Mouse (Mus musculus): ENCODE measurements around the gene Dcxr. TPM values are rescaled to one million over a fixed set of nuclear protein-coding genes. Genes with fewer than 3 reads are reported as not detected.
A peak's percentile ranks its signal among the peaks of the same experiment; 100 is the strongest.
"Not testable (repeated sequence)": the region's sequence is repeated elsewhere in the genome, so short reads cannot be mapped to it uniquely, and the experiment has no call there.

The Dcxr gene
- 7.7 and 11.9 TPM in 2 replicates for polyA plus RNA-seq (2014; fragmentation: Nextera tagmentation; extraction: Ambion mirVana)

GRCm38 (mm10) chr11:120727169-120727527, at the start of gene Dcxr:
TSS of gene Dcxr (minus strand) at chr11:120727281.
- WGBS: 1% methylated on average over 14 of the region's 14 CpGs
- H3K27ac ChIP-seq (replicated peaks in 1 of 2; ENCODE audit: control insufficient read depth in 1 of 2, insufficient read depth in 1 of 2, low read depth in 2 of 2, low read length in 2 of 2): no peak within 1 kb of the TSS
- H3K9me3 ChIP-seq (ENCODE audit: control insufficient read depth, low read length): no peaks in the 10 kb centered on the region
- peaks cover 0 to 5% of the 10 kb centered on the region in 2 experiments; a peak in 2 of 4 replicates for H3K4me1 ChIP-seq (ENCODE audit: control insufficient read depth in 2 of 2, insufficient read depth in 2 of 2, low read length in 2 of 2)
- peak within 1 kb of the TSS; percentile 78 for H3K4me2 ChIP-seq (ENCODE audit: low read length)
- peak within 1 kb of the TSS; percentile 36 for H3K9ac ChIP-seq (ENCODE audit: low read length)
- peaks cover 38% of the 10 kb centered on the region for H3K27me3 ChIP-seq (ENCODE audit: control insufficient read depth, insufficient read depth, low read length)
- H3K36me3 ChIP-seq (ENCODE audit: control insufficient read depth, insufficient read depth, low read length): no peaks in the 10 kb centered on the region
- peak; percentile 79 for ATAC-seq (ENCODE audit: insufficient number of reproducible peaks, insufficient read depth, low FRiP score, low read depth)
- peak within 1 kb of the TSS; percentile 52 to 59 for H3K4me3 ChIP-seq (ENCODE audit: control insufficient read depth in 1 of 2, insufficient read depth in 1 of 2, low read depth in 1 of 2, low read length in 2 of 2)

DNA sequence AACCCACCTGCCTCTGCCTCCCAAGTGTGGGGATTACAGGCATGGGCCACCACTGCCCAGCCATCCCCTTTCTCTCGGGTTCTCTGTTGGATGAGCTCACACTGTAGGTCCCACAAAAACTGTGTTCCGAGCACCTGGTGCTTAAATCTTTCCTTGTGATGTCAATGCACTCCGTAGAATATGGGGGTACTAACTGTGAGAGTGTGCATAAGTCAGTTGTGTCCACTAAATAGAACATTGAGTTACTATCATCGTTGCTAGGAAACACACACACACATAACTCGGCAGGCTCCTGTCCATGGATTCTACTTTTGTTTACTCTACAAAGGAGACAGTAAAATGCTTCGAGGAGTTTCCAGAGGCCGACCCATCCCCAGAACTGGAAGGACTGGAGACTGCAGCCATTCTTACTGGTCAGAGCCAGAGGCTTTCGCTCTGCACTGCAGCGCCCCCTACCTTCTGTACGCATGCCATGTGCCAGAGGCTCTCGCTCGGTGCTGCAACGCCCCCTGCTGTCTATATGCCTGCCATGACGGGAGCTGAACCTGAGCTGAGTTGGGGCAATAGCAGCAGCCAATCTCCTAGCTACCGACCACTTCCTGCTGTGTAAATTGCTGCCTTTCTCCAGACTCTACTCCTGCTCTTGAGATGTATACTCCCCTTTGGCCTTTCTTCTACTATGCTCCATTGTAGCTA, 48.8 kb upstream of the Dcxr start:
- no peaks in the 10 kb centered on the region for H3K27me3 ChIP-seq (ENCODE audit: control insufficient read depth, insufficient read depth, low read length)
- 27% methylated on average over 15 of the region's 15 CpGs for WGBS
- H3K4me2 ChIP-seq (ENCODE audit: low read length): no peak overlapping the region
- no peak overlapping the region for H3K27ac ChIP-seq (replicated peaks in 1 of 2; ENCODE audit: control insufficient read depth in 1 of 2, insufficient read depth in 1 of 2, low read depth in 2 of 2, low read length in 2 of 2)
- no peak overlapping the region for H3K4me3 ChIP-seq (ENCODE audit: control insufficient read depth in 1 of 2, insufficient read depth in 1 of 2, low read depth in 1 of 2, low read length in 2 of 2)
- peaks cover 6% of the 10 kb centered on the region for H3K36me3 ChIP-seq (ENCODE audit: control insufficient read depth, insufficient read depth, low read length)
- ATAC-seq (ENCODE audit: insufficient number of reproducible peaks, insufficient read depth, low FRiP score, low read depth): peak; percentile 48; the same call in 1 of the 2 replicates
- H3K9me3 ChIP-seq (ENCODE audit: control insufficient read depth, low read length): no peaks in the 10 kb centered on the region
- H3K4me1 ChIP-seq (ENCODE audit: control insufficient read depth in 2 of 2, insufficient read depth in 2 of 2, low read length in 2 of 2): no peaks in the 10 kb centered on the region
- no peak overlapping the region for H3K9ac ChIP-seq (ENCODE audit: low read length)

- H3K27me3 ChIP-seq (ENCODE audit: control insufficient read depth, insufficient read depth, low read length): no peaks in the 10 kb centered on the region
- 84% methylated on average over 7 of the region's 7 CpGs for WGBS
- no peak overlapping the region for H3K9ac ChIP-seq (ENCODE audit: low read length)
- H3K9me3 ChIP-seq (ENCODE audit: control insufficient read depth, low read length): no peaks in the 10 kb centered on the region
- no peak overlapping the region for H3K27ac ChIP-seq (replicated peaks in 1 of 2; ENCODE audit: control insufficient read depth in 1 of 2, insufficient read depth in 1 of 2, low read depth in 2 of 2, low read length in 2 of 2)
- H3K36me3 ChIP-seq (ENCODE audit: control insufficient read depth, insufficient read depth, low read length): no peaks in the 10 kb centered on the region
- H3K4me1 ChIP-seq (ENCODE audit: control insufficient read depth in 2 of 2, insufficient read depth in 2 of 2, low read length in 2 of 2): no peaks in the 10 kb centered on the region
- no peak for ATAC-seq (ENCODE audit: insufficient number of reproducible peaks, insufficient read depth, low FRiP score, low read depth)
- H3K4me2 ChIP-seq (ENCODE audit: low read length): no peak overlapping the region
- H3K4me3 ChIP-seq (ENCODE audit: control insufficient read depth in 1 of 2, insufficient read depth in 1 of 2, low read depth in 1 of 2, low read length in 2 of 2): no peak overlapping the region
These were observed 46.5 kb upstream of the Dcxr start for GRCm38 (mm10) chr11:120773463-120774190.

DNA sequence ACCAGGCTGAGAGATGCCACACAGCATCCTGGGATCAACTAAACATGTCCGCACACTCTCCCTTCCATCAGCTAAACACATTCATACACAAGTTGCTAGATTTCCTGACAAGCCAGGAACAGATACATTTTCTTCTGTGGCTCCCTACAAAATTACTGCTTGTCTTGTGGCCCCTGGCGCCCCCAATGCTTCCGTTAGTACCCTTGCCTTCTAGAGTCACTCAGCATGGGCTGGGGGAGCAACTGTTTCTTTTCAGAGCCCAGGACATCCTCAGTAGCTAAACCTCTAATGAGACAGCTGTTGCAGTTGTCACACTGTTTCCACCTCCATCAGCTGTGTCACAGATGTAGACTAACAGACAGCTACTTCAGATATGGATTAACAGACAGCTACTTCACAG, 45.7 kb upstream of the Dcxr start:
- H3K27ac ChIP-seq (replicated peaks in 1 of 2; ENCODE audit: control insufficient read depth in 1 of 2, insufficient read depth in 1 of 2, low read depth in 2 of 2, low read length in 2 of 2): no peak overlapping the region

GRCm38 (mm10) chr11:120768206-120768605, 41.1 kb upstream of the Dcxr start:
- no peaks in the 10 kb centered on the region for H3K4me1 ChIP-seq (ENCODE audit: control insufficient read depth in 2 of 2, insufficient read depth in 2 of 2, low read length in 2 of 2)
- H3K4me3 ChIP-seq (ENCODE audit: control insufficient read depth in 1 of 2, insufficient read depth in 1 of 2, low read depth in 1 of 2, low read length in 2 of 2): no peak overlapping the region
- WGBS: 56% methylated on average over 1 of the region's 1 CpGs
- H3K27ac ChIP-seq (replicated peaks in 1 of 2; ENCODE audit: control insufficient read depth in 1 of 2, insufficient read depth in 1 of 2, low read depth in 2 of 2, low read length in 2 of 2): no peak overlapping the region
- no peaks in the 10 kb centered on the region for H3K36me3 ChIP-seq (ENCODE audit: control insufficient read depth, insufficient read depth, low read length)
- no peaks in the 10 kb centered on the region for H3K9me3 ChIP-seq (ENCODE audit: control insufficient read depth, low read length)
- ATAC-seq (ENCODE audit: insufficient number of reproducible peaks, insufficient read depth, low FRiP score, low read depth): no peak
- H3K9ac ChIP-seq (ENCODE audit: low read length): no peak overlapping the region
- H3K4me2 ChIP-seq (ENCODE audit: low read length): no peak overlapping the region
- H3K27me3 ChIP-seq (ENCODE audit: control insufficient read depth, insufficient read depth, low read length): peaks cover 11% of the 10 kb centered on the region; the same call in 1 of the 2 replicates

More for the DNA sequence above, 45.7 kb upstream of the Dcxr start:
- H3K9me3 ChIP-seq (ENCODE audit: control insufficient read depth, low read length): no peaks in the 10 kb centered on the region
- no peak overlapping the region for H3K9ac ChIP-seq (ENCODE audit: low read length)
- 55% methylated on average over 3 of the region's 3 CpGs for WGBS
- H3K4me2 ChIP-seq (ENCODE audit: low read length): no peak overlapping the region
- ATAC-seq (ENCODE audit: insufficient number of reproducible peaks, insufficient read depth, low FRiP score, low read depth): no peak
- H3K4me1 ChIP-seq (ENCODE audit: control insufficient read depth in 2 of 2, insufficient read depth in 2 of 2, low read length in 2 of 2): no peaks in the 10 kb centered on the region
- no peaks in the 10 kb centered on the region for H3K36me3 ChIP-seq (ENCODE audit: control insufficient read depth, insufficient read depth, low read length)
- H3K27me3 ChIP-seq (ENCODE audit: control insufficient read depth, insufficient read depth, low read length): no peaks in the 10 kb centered on the region
- H3K4me3 ChIP-seq (ENCODE audit: control insufficient read depth in 1 of 2, insufficient read depth in 1 of 2, low read depth in 1 of 2, low read length in 2 of 2): no peak overlapping the region

DNA sequence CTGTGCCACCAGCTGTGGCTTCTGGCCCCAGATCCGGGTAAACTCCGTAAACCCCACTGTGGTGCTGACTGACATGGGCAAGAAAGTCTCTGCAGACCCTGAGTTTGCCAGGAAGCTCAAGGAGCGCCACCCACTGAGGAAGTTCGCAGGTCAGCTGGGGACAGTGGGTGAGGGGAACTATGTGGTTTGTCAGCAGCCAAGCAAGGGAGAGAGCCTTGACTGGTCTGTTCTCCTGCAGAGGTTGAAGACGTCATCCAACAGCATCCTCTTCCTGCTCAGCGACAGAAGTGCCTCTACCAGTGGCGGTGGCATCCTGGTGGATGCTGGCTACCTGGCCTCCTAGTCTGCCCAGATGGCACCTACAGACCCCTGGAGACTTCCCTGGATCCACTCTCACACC, 39.9 kb upstream of the Dcxr start:
- H3K36me3 ChIP-seq (ENCODE audit: control insufficient read depth, insufficient read depth, low read length); H3K4me1 ChIP-seq (ENCODE audit: control insufficient read depth in 2 of 2, insufficient read depth in 2 of 2, low read length in 2 of 2); H3K9me3 ChIP-seq (ENCODE audit: control insufficient read depth, low read length); H3K27ac ChIP-seq (replicated peaks in 1 of 2; ENCODE audit: control insufficient read depth in 1 of 2, insufficient read depth in 1 of 2, low read depth in 2 of 2, low read length in 2 of 2); ATAC-seq (ENCODE audit: insufficient number of reproducible peaks, insufficient read depth, low FRiP score, low read depth); H3K4me3 ChIP-seq (ENCODE audit: control insufficient read depth in 1 of 2, insufficient read depth in 1 of 2, low read depth in 1 of 2, low read length in 2 of 2); H3K9ac ChIP-seq (ENCODE audit: low read length); H3K4me2 ChIP-seq (ENCODE audit: low read length): not testable (repeated sequence)
- 43% methylated on average over 4 of the region's 7 CpGs for WGBS
- H3K27me3 ChIP-seq (ENCODE audit: control insufficient read depth, insufficient read depth, low read length): peaks cover 16% of the 10 kb centered on the region; the same call in 1 of the 2 replicates

DNA sequence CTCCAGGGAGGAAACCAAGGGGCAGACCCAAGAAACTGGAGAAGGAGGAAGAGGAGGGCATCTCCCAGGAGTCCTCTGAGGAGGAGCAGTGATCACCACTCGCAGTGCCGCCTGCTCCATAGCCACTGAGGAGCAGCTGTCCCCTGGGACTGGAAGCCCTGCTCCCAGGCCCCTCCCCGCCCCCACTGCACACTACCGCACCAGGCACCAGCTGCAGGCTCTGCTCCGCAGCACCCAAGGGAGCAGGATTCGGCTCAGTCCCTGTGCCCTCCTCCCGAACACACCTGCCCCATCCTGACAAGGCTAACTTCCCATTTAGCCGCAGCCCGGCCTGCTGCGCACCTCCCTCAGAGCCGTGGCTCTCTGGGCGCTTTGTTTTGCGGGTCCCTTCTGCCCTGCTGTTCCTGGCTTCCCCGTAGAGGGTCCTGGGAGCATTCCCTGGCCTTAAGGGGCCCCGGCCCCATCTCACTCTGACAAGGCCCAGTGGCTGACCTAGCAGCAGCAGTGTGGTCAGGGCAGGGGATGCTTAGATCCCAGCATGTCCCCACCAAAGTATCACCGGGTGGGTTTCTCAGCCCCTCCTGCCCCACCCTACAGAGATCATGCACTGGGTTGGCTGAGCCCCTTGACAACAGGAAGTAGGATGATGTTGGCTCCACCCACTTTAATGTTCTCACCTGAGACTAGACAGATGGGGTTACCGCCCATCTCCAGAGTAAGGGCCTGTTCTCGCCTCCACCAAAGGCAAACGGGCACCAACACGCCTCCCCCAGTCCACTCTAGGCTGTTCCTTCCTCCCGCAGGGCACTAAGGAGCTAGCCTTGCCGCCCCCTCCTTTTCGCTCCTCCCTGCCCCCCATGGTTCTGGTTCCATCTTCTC, 36.3 kb upstream of the Dcxr start:
- WGBS: 16% methylated on average over 6 of the region's 23 CpGs
- H3K9me3 ChIP-seq (ENCODE audit: control insufficient read depth, low read length); ATAC-seq (ENCODE audit: insufficient number of reproducible peaks, insufficient read depth, low FRiP score, low read depth); H3K9ac ChIP-seq (ENCODE audit: low read length); H3K4me3 ChIP-seq (ENCODE audit: control insufficient read depth in 1 of 2, insufficient read depth in 1 of 2, low read depth in 1 of 2, low read length in 2 of 2); H3K36me3 ChIP-seq (ENCODE audit: control insufficient read depth, insufficient read depth, low read length); H3K4me1 ChIP-seq (ENCODE audit: control insufficient read depth in 2 of 2, insufficient read depth in 2 of 2, low read length in 2 of 2); H3K27ac ChIP-seq (replicated peaks in 1 of 2; ENCODE audit: control insufficient read depth in 1 of 2, insufficient read depth in 1 of 2, low read depth in 2 of 2, low read length in 2 of 2): not testable (repeated sequence)
- Histone ChIP-seq H3K4me2 (ENCODE audit: low read length) (peak overlapping the region; percentile 41), H3K27me3 (ENCODE audit: control insufficient read depth, insufficient read depth, low read length) (peaks cover 22% of the 10 kb centered on the region; the same call in 1 of the 2 replicates)

Data from heart, embryonic 14.5 days (tissue).